Mouse (Mus musculus): ENCODE measurements at regions not wholly inside any gene's neighbourhood (a gene's known extent, or its start where the extent isn't known, plus 50 kb on each side); places are given as distances from the start of the nearest gene placed in this dataset.

- DNase-seq (ENCODE audit: low read depth): no peak
Observed at GRCm38 (mm10) chr4:55812846-55813245, 280.6 kb upstream of the Klf4 start.

GRCm38 (mm10) chr4:55811656-55812055, 279.4 kb upstream of the Klf4 start:
- no peak for DNase-seq (ENCODE audit: low read depth)

GRCm38 (mm10) chr4:55808501-55808900, 276.2 kb upstream of the Klf4 start:
- DNase-seq (ENCODE audit: low read depth): no peak

- DNase-seq (ENCODE audit: low read depth): no peak
Observed at GRCm38 (mm10) chr4:55806799-55807198, 274.5 kb upstream of the Klf4 start.

GRCm38 (mm10) chr4:55805255-55806051, 273.2 kb upstream of the Klf4 start:
- no peak for DNase-seq (ENCODE audit: low read depth)

GRCm38 (mm10) chr4:55802101-55802500, 269.8 kb upstream of the Klf4 start:
- DNase-seq (ENCODE audit: low read depth): no peak

- DNase-seq (ENCODE audit: low read depth): no peak
Observed at GRCm38 (mm10) chr4:55798099-55798498, 265.8 kb upstream of the Klf4 start.

- no peak for DNase-seq (ENCODE audit: low read depth)
Observed at GRCm38 (mm10) chr4:55781329-55781847, 249.1 kb upstream of the Klf4 start.

- DNase-seq (ENCODE audit: low read depth): no peak
Observed at GRCm38 (mm10) chr4:55779581-55779980, 247.3 kb upstream of the Klf4 start.

GRCm38 (mm10) chr4:55775858-55776257, 243.6 kb upstream of the Klf4 start:
- no peak for DNase-seq (ENCODE audit: low read depth)

- DNase-seq (ENCODE audit: low read depth): no peak
Observed at GRCm38 (mm10) chr4:55774571-55774970, 242.3 kb upstream of the Klf4 start.

GRCm38 (mm10) chr4:55769656-55770055, 237.4 kb upstream of the Klf4 start:
- DNase-seq (ENCODE audit: low read depth): no peak

- DNase-seq (ENCODE audit: low read depth): no peak
Observed at GRCm38 (mm10) chr4:55768325-55768724, 236.1 kb upstream of the Klf4 start.

GRCm38 (mm10) chr4:55767133-55767532, 234.9 kb upstream of the Klf4 start:
- no peak for DNase-seq (ENCODE audit: low read depth)

GRCm38 (mm10) chr4:55765780-55766179, 233.5 kb upstream of the Klf4 start:
- no peak for DNase-seq (ENCODE audit: low read depth)

- DNase-seq (ENCODE audit: low read depth): no peak
Observed at GRCm38 (mm10) chr4:55763112-55763511, 230.8 kb upstream of the Klf4 start.

GRCm38 (mm10) chr4:55762389-55762788, 230.1 kb upstream of the Klf4 start:
- no peak for DNase-seq (ENCODE audit: low read depth)

- no peak for DNase-seq (ENCODE audit: low read depth)
Observed at GRCm38 (mm10) chr4:55757148-55757927, 225.1 kb upstream of the Klf4 start.

- DNase-seq (ENCODE audit: low read depth): no peak
Observed at GRCm38 (mm10) chr4:55749949-55750600, 217.8 kb upstream of the Klf4 start.

- no peak for DNase-seq (ENCODE audit: low read depth)
Observed at GRCm38 (mm10) chr4:55741355-55741754, 209.1 kb upstream of the Klf4 start.

- DNase-seq (ENCODE audit: low read depth): no peak
Observed at GRCm38 (mm10) chr4:55740062-55740461, 207.8 kb upstream of the Klf4 start.

GRCm38 (mm10) chr4:55738714-55739113, 206.4 kb upstream of the Klf4 start:
- DNase-seq (ENCODE audit: low read depth): no peak

- no peak for DNase-seq (ENCODE audit: low read depth)
Observed at GRCm38 (mm10) chr4:55735453-55735852, 203.2 kb upstream of the Klf4 start.
